Mouse (Mus musculus) ES-Bruce4 (cell line): Measurements from ENCODE around the gene St6gal1.

Experiments
- CTCF ChIP-seq: IDR thresholded peaks from one replicate; pipeline ENCODE4 v1.8.1; 2011; ENCODE audit warnings: low read depth, low read length
- EP300 ChIP-seq: IDR thresholded peaks from 2 replicates; pipeline ENCODE4 v1.6.1; 2011; ENCODE audit warnings: low read depth, low read length; ENCODE audit not compliant: insufficient read depth
- POLR2A ChIP-seq: IDR thresholded peaks from one replicate; pipeline ENCODE4 v1.8.1; 2011; ENCODE audit warnings: low read length; ENCODE audit not compliant: insufficient read depth

- TF ChIP-seq POLR2A = no peak
- TF ChIP-seq CTCF = no peak
- no peak for TF ChIP-seq EP300
Observed at GRCm38 (mm10) chr16:23258823-23259457, 34.4 kb downstream of the St6gal1 start.
